Mouse (Mus musculus): ENCODE results near the gene Sbds.

DNA sequence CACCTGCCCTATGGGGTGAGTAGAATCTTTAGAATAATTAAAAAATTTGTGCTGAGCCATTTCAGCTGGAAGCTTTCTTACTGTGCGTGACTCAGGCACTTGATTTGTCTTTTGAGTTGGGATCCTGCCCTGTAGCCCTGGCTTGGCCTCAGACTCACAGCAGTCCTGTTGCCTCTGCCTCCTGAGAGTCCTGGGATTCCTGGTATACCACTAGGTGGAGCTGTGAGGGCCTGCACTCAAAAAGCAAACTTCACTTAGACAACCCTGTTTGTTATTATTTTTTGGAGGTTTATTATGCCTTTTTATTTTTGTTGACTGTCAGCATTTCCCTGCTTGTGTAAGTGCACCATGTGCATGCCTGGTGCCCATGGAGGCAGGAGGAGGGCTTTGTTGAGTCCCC is 12.0 kb upstream of the Sbds start:
- TF ChIP-seq CTCF (IDR thresholded peaks at IDR 0.05; ENCODE audit: extremely low read depth, insufficient read depth, low read length) (peak; percentile 57), POLR2A (IDR thresholded peaks at IDR 0.05; ENCODE audit: extremely low read depth, insufficient read depth, low read length) (no peak)
